Mouse (Mus musculus) brain, embryonic 14.5 days (tissue): Measurements from ENCODE around the gene Fbxo9. TPM values are rescaled to one million over a fixed set of nuclear protein-coding genes. Genes with fewer than 3 reads are reported as not detected.
A peak's percentile ranks its signal among the peaks of the same experiment; 100 is the strongest.

Experiments used
- DNase-seq: peaks from one replicate; pipeline ENCODE4 v3.0.0-alpha.2; 2011; ENCODE audit warnings: low read depth
- CTCF ChIP-seq: fragments of 200-500 bp; IDR thresholded peaks from 2 replicates; pipeline ENCODE4 v1.5.1; 2012; ENCODE audit warnings: inconsistent platforms, mild to moderate bottlenecking, moderate library complexity, borderline replicate concordance; ENCODE audit not compliant: insufficient read depth, insufficient read length; ENCODE audit errors: extremely low read depth
- POLR2A ChIP-seq: fragments of 200-500 bp; IDR thresholded peaks from 2 replicates; pipeline ENCODE4 v1.6.1; 2012; ENCODE audit warnings: mild to moderate bottlenecking, inconsistent platforms, borderline replicate concordance; ENCODE audit not compliant: poor library complexity, insufficient read depth, insufficient read length, severe bottlenecking; ENCODE audit errors: extremely low read depth
- polyA plus RNA-seq: library from polyadenylated mRNA; depleted of rRNA; stranded (reverse); fragments of >200 nt; gene quantifications from 2 replicates; pipeline ENCODE4 v1.2.3, GENCODE M21; 2012

Gene Fbxo9
- polyA plus RNA-seq, 1 experiment: 77.0 TPM

GRCm38 (mm10) chr9:78106821-78107220, 2.0 kb downstream of the Fbxo9 start:
- DNase-seq: no peak
- TF ChIP-seq CTCF (no peak), POLR2A (no peak)

GRCm38 (mm10) chr9:78105501-78105932, 3.3 kb downstream of the Fbxo9 start:
- DNase-seq: no peak
- TF ChIP-seq POLR2A (no peak), CTCF (no peak)

GRCm38 (mm10) chr9:78104973-78105372, 3.9 kb downstream of the Fbxo9 start:
- TF ChIP-seq CTCF (no peak), POLR2A (no peak)

GRCm38 (mm10) chr9:78103965-78104560, 4.8 kb downstream of the Fbxo9 start:
- TF ChIP-seq POLR2A: no peak
- TF ChIP-seq CTCF: no peak
- no peak for DNase-seq

More at GRCm38 (mm10) chr9:78104973-78105372, 3.9 kb downstream of the Fbxo9 start:
- DNase-seq: no peak

- TF ChIP-seq CTCF (no peak), POLR2A (no peak)
- no peak for DNase-seq
These were observed 7.4 kb downstream of the Fbxo9 start for GRCm38 (mm10) chr9:78101431-78101830.

- TF ChIP-seq CTCF: no peak
- TF ChIP-seq POLR2A: no peak
- no peak for DNase-seq
These were observed 7.9 kb downstream of the Fbxo9 start for GRCm38 (mm10) chr9:78100956-78101355.

- DNase-seq: no peak
- TF ChIP-seq CTCF (peak; percentile 36; the same call in 1 of the 2 replicates), POLR2A (no peak)
These were observed 12.5 kb downstream of the Fbxo9 start for GRCm38 (mm10) chr9:78096376-78096775.

GRCm38 (mm10) chr9:78095686-78096085, 13.2 kb downstream of the Fbxo9 start:
- no peak for TF ChIP-seq POLR2A
- no peak for TF ChIP-seq CTCF
- DNase-seq: no peak

- DNase-seq: no peak
- TF ChIP-seq POLR2A: no peak
- TF ChIP-seq CTCF: no peak
These were observed 18.3 kb downstream of the Fbxo9 start for GRCm38 (mm10) chr9:78090596-78090995.

GRCm38 (mm10) chr9:78089906-78090305, 19.0 kb downstream of the Fbxo9 start:
- no peak for TF ChIP-seq POLR2A
- no peak for TF ChIP-seq CTCF

GRCm38 (mm10) chr9:78088971-78089370, 19.9 kb downstream of the Fbxo9 start:
- TF ChIP-seq POLR2A (no peak), CTCF (no peak)
- no peak for DNase-seq

More at GRCm38 (mm10) chr9:78089906-78090305, 19.0 kb downstream of the Fbxo9 start:
- DNase-seq: no peak

- DNase-seq: peak; percentile 13
- no peak for TF ChIP-seq CTCF
- TF ChIP-seq POLR2A: no peak
These were observed 20.3 kb downstream of the Fbxo9 start for GRCm38 (mm10) chr9:78088521-78088920.
